Mouse (Mus musculus) layer of hippocampus, adult 2 months (tissue): ENCODE data around the gene Usp37. TPM values are rescaled to one million over a fixed set of nuclear protein-coding genes. Genes with fewer than 3 reads are reported as not detected.

Source experiments
- DNase-seq, 2 experiments: peaks; one replicate each; pipeline ENCODE4 v3.0.0; 2022; ENCODE audit warnings: low spot score in 2 of 2
- H3K27ac ChIP-seq: fragments of 200-600 bp; 2 replicates; pipeline ENCODE4 v1.8.1; 2022
- H3K4me3 ChIP-seq: fragments of 200-600 bp; 2 replicates; pipeline ENCODE4 v1.8.1; 2022; ENCODE audit warnings: mild to moderate bottlenecking
- CTCF ChIP-seq: fragments of 200-600 bp; conservative IDR thresholded peaks from 2 replicates; pipeline ENCODE4 v1.8.1; 2022; ENCODE audit warnings: antibody characterized with exemption, mild to moderate bottlenecking, moderate library complexity
- total RNA-seq, 2 experiments: library from RNA; stranded (reverse); gene quantifications; 2 replicates each; pipeline ENCODE4 v1.2.3; 2021

Usp37 gene
- total RNA-seq, 2 experiments from 2014 or later = 22.9 to 23.4 TPM

DNA sequence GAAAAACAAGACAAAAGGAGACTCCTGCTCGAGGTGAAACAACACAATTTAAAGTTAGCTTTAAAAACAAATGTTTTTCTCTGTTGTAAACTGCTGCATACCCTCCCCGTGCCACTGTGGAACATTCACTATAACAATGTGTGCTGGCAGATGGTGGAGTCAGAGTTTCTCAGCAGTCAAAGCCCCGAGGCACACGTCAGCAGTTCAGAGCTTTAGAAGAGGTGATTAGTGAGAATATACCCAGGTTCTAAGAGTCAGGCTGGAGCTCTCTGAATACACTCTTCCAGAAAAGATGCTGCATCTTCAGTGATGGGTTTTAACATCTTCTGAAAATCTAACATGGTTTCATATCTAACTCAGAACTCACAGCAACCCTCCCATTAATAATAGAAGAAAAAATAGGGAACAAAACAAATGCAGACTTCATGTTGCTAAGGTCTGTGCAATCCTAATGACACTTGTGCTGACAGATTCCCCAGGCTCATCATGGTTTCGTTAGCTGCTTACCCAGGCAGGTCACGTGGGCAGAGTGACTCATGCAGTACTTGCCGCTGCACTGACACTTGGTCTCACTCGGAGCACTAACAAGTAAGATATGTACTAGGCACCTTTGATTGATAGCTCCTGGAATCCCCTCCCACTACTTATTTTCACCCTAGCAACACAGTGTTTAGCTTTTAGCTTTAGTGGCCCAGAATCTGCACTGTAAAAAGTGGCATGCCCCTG, 106.2 kb downstream of the Usp37 start:
- no peak overlapping the region for H3K4me3 ChIP-seq
- H3K27ac ChIP-seq = peak overlapping the region; percentile 83
- TF ChIP-seq CTCF = no peak
- peak; percentile 46 to 47 for DNase-seq

DNA sequence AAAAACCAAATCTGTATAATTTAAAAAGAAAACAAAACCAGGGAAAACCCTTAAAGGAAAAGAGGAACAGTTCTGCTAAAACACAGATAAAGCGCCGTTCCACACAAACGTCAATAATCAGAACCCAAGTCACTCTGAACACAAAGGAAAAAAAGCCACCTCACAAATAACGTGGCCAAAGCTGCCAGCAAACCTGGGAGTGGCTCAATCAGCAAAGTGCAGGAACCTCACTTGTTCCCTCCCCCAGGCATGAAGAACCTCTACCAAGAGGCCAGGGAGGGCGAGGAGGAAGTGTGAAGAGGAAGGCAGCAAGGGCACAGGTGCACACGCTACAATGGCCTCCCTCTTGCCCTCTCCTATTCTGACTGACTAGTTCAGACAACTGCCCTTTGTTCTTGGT, 108.5 kb downstream of the Usp37 start:
- no peak for DNase-seq
- peak overlapping the region; percentile 40; the same call in 1 of the 2 replicates for H3K27ac ChIP-seq
- H3K4me3 ChIP-seq = no peak overlapping the region
- no peak for TF ChIP-seq CTCF

DNA sequence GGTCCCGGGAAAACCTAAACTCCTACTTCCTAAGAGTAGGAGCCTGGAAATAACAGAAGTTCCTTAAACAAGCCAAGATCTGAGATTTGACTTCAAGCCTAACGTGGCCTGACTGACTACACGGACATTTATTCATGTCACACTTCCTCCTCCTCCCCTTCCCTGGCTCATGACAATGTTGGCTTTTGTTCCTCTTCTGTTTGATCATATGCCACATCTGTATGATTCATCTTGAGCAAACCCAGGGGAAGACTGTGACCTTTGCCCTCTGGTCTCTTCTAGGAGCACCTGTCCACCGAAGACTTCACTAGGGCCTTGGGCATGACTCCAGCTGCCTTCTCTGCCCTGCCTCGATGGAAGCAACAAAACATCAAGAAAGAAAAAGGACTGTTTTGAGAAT, 109.5 kb downstream of the Usp37 start:
- DNase-seq = no peak
- Histone ChIP-seq H3K27ac (peak overlapping the region; percentile 40; the same call in 1 of the 2 replicates), H3K4me3 (no peak overlapping the region)
- no peak for TF ChIP-seq CTCF

DNA sequence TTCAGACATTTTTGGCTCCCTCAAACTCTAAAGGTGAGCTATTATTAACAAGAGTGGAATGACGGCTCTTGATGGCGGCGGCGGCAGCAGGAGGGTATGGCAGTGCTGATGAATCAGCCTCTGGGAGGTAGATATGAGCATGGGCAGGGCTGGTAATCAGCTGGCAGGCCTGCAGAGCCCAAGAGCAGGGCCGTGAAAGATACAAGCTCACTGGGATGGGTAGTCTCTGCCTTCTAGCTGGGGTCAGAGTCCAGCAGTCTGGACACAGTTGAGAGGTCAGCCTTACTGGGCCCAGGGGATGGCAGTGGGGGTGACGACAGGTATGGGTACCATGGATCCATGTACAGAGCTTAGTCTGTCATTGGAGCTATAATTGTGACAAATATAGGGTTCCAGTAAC, 110.9 kb downstream of the Usp37 start:
- H3K4me3 ChIP-seq = no peak overlapping the region
- peak overlapping the region; percentile 76 for H3K27ac ChIP-seq
- TF ChIP-seq CTCF = no peak
- DNase-seq = no peak

DNA sequence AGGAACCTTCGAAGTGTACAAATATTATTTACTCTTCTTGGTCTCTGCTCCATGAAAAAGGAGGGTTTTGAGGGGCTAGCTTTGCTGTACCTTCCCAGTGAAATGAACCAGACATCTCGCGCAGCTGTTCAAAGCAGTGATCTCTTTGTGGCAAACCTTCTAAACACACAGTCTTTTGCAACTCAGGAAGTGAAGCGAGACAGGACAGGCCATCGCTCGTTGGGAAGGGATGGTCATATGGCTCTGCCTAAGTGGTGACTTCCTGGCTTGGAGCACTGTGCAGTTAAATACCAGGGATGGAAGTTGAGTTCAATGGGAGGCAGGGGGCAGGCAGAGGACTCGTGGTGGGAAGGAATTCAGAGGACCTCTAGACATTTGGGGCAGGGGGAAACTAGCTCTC, 118.2 kb downstream of the Usp37 start:
- TF ChIP-seq CTCF = no peak
- no peak for DNase-seq
- Histone ChIP-seq H3K4me3 (no peak overlapping the region), H3K27ac (no peak overlapping the region)

DNA sequence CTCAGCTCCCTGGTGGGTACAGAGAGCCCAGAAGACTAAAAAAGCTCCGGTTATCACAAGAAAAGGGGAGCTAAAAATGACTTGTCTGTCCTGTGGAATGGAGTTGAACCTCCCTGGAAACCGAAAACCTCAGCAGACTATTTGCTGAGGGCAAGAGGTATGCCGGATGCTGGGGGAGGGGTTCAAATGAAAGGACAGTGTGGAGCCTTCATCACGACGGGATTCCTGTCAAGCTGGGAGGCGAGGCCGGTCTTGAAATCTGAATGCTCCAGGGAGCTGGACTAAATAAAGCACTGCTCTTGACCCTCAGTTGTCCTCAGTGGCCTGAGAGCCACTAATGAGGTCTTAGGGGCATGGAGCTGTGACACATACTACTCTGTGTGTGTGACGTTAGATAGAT, 120.9 kb downstream of the Usp37 start:
- TF ChIP-seq CTCF = no peak
- H3K4me3 ChIP-seq = no peak overlapping the region
- no peak for DNase-seq
- no peak overlapping the region for H3K27ac ChIP-seq

DNA sequence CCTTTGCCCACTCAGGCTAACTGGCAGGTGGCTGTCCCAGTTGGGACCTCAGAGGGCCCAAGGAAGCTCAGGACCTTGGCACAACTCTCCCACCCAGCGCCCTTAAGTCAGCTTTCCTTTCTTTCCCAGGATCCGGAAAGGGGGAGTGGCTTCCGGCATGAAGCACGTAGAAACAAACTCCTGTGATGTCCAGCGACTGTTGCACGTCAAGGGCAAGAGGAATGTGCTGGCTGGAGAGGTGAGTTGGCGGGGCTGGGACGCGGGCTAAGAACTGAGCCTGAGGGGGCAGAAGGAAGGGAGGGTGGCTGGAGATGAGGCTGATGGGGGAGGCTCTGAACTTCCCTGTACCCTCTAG, 124.7 kb downstream of the Usp37 start:
- no peak for DNase-seq
- Histone ChIP-seq H3K27ac (no peak overlapping the region), H3K4me3 (no peak overlapping the region)
- TF ChIP-seq CTCF = no peak

DNA sequence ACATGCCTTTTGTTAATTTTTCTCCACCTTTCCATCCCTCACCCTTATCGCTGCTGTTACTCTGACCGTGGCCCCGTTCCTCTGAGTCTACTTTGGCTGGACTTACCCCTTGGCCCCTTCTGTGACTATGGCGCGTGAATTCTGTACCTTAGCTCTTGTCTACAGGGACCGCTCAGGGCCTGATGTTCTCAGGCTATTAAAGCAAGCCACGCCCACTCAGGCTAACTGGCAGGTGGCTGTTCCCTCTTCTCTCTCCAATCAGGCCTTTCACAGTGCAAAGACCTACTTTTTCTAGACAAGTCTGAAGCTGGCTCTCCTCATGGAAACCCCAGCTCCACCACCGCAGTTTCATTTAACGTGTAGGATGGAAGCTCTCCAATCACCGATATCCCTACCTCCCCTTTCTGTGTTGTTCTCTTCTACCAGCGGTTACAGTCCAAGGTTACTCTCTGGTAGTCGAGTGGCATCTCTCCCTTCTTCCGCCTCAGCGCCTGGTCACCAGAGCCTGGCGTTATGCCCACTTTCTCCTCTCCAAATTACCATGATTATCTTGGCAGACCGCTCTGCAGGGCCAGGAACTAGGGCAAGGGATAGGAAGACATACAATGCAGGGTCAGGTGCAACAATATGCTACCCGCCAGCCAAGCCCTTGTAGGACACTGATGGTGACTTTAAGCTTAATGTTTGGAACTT, 125.2 kb downstream of the Usp37 start:
- no peak overlapping the region for H3K4me3 ChIP-seq
- no peak for DNase-seq
- no peak overlapping the region for H3K27ac ChIP-seq
- no peak for TF ChIP-seq CTCF

DNA sequence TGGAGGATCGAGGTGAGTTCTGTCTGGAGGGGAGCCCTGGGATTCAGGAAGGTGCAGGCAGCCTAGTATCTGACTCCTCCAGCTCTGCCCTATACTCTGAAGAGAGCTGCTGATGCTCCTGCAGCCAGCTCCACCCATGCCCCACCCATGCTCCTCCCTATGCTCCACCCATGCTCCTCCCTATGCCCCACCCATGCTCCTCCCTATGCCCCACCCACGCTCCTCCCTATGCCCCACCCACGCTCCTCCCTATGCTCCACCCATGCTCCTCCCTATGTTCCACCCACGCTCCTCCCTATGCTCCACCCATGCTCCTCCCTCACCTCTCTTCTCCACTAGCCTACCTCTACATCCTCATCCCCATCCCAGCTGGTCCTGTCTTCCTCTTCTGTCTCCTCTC, 128.9 kb downstream of the Usp37 start:
- no peak for DNase-seq
- H3K27ac ChIP-seq = no peak overlapping the region
- no peak for TF ChIP-seq CTCF
- H3K4me3 ChIP-seq = no peak overlapping the region

DNA sequence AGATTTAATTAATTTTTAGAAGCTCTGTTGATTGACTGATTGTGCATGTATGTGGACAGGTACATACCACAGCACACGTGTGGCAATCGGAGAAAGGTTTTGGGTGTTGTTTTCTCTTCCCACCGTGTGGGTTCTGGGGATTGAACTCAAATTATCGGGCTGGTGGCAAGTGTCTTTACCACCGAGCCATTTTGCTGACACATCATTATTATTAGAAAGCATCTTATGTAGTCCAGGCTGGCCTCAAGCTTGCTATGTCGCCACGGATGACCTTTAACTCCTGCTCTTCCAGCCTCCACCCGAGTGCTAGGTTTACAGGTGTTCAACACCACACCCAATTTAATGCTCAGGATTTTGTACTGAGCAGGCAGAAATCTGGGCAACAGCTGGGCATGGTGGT, 131.4 kb downstream of the Usp37 start:
- no peak overlapping the region for H3K4me3 ChIP-seq
- DNase-seq = no peak
- no peak for TF ChIP-seq CTCF

DNA sequence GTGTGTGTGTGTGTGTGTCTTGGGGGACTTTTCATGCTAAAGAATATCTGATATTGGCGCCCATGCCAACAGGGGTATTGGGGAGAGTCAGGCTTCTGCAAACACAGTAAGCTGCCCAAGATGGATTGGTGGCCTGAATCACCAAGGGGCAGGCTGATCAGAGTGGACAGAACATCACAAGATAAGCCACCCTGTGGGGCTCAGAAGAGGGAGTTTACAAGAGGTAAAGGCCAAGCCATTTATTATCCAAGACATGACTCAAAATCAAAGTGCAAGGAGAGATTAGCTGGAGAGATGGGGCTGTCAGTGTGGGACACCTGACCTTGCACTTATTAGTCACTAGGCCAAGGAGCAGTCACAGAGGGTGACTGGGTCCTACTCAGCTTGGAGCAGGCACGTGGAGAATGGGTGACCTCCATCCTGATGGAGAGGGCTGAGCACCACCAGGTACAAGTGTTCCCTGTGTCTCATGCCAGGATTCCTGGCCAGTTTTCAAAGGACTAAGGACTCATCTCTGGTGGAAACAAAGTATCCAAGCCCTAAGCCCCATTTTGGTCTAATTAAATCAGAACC, 132.2 kb downstream of the Usp37 start:
- no peak for TF ChIP-seq CTCF
- no peak for DNase-seq

More for the DNA sequence above, 131.4 kb downstream of the Usp37 start:
- H3K27ac ChIP-seq = no peak overlapping the region

DNA sequence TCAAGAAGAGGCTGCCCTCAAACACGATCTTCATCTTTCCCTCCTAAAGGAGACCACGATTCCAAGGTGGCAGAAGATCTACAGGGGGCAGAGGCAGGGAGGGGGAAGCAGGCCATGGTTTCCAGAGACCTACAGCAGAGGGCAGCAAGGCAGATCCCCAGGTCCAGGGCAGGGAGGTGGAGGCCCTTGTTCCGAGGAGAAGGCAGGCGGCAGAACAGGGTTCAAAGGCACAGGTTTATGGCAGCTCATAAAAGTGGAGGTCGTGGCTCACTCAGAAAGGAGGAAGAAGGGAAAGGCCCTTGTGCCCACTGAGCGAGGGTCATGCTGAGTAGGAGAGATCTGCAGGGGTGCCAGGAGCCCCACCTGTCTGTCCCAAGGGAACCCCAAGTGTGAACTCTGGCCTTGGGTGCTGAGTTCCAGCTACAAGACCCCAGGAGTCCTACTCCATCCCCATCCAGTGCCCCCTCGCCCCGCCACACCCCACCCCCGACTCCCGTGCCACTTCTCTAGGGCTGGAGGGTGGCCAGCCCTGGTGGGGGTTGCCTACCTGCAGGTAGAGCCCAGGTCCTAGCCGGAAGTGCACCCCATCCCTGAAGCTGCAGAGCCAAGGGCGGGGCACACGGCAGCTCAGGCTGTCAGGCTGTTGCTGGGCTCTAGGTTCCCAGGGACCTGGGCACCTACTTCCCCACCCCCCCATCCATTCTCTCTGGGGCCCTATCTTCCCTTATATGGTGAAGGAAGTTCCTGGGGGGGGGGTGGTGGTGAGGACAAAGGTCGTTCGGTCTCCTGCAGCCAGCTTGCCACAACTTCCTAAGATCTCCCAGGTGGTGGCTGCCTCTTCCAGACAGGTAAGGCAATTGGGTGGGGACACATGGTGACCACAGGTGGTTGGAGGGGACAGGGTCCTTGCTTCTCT, 135.2 kb downstream of the Usp37 start, which contains the start of gene Vil1:
TSS of gene Vil1 (plus strand) at position 788 of the 916 bp plus-strand sequence.
- no peak for DNase-seq

More for the DNA sequence above, 132.2 kb downstream of the Usp37 start:
- Histone ChIP-seq H3K27ac (no peak overlapping the region), H3K4me3 (no peak overlapping the region)

DNA sequence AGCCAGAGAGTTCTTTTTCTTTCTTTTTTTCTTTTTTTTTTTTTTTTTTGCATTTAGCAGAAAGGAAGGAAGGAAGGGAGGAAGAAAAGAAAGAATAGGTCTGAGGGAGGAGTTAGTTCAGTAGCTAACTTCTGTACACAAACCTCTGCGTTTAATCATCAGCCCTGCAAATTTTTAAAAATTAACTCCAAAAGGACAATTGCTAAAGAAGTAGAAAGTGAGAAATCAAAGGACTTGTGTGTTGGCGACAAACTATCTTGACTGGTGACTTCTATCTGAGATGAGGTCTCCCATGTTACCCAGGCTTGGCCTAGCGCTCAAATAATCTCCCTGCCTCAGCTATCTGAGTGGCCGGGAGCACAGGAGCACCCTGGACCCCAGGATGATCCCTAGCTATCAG, 139.9 kb downstream of the Usp37 start:
- Histone ChIP-seq H3K4me3 (no peak overlapping the region), H3K27ac (no peak overlapping the region)
- TF ChIP-seq CTCF = no peak
- no peak for DNase-seq

More for the DNA sequence above, 135.2 kb downstream of the Usp37 start, which contains the start of gene Vil1:
- no peak for TF ChIP-seq CTCF
- Histone ChIP-seq H3K27ac (no peak within 1 kb of the TSS), H3K4me3 (no peak within 1 kb of the TSS)
